Mouse (Mus musculus) CD4-positive, CD25-positive, alpha-beta regulatory T cell, adult 4 months (primary cell): ENCODE measurements at regions not wholly inside any gene's neighbourhood (a gene's known extent, or its start where the extent isn't known, plus 50 kb on each side); places are given as distances from the start of the nearest gene placed in this dataset.

Experiments used
- ATAC-seq: one replicate; pipeline ENCODE4 v1.8.0; 2017

- ATAC-seq = no peak
Measured at GRCm38 (mm10) chr15:62074735-62075134, 1151.9 kb upstream of the A1bg start.

GRCm38 (mm10) chr15:62073595-62073994 lies 1150.8 kb upstream of the A1bg start:
- ATAC-seq = no peak

- ATAC-seq = no peak
Measured at GRCm38 (mm10) chr15:62071311-62071710, 1148.5 kb upstream of the A1bg start.

GRCm38 (mm10) chr15:62068422-62069160 lies 1145.8 kb upstream of the A1bg start:
- no peak for ATAC-seq

- ATAC-seq = no peak
Measured at GRCm38 (mm10) chr15:62064399-62064798, 1141.6 kb upstream of the A1bg start.

- no peak for ATAC-seq
Measured at GRCm38 (mm10) chr15:62057449-62057848, 1134.6 kb upstream of the A1bg start.

- ATAC-seq = no peak
Measured at GRCm38 (mm10) chr15:62056889-62057288, 1134.1 kb upstream of the A1bg start.

GRCm38 (mm10) chr15:62056401-62056800 lies 1133.6 kb upstream of the A1bg start:
- ATAC-seq = no peak

GRCm38 (mm10) chr15:62055011-62055410 lies 1132.2 kb upstream of the A1bg start:
- no peak for ATAC-seq

GRCm38 (mm10) chr15:62053420-62054239 lies 1130.8 kb upstream of the A1bg start:
- ATAC-seq = no peak

- ATAC-seq = no peak
Measured at GRCm38 (mm10) chr15:62049416-62049815, 1126.6 kb upstream of the A1bg start.

- no peak for ATAC-seq
Measured at GRCm38 (mm10) chr15:62048981-62049380, 1126.2 kb upstream of the A1bg start.

- no peak for ATAC-seq
Measured at GRCm38 (mm10) chr15:62046276-62046675, 1123.5 kb upstream of the A1bg start.

- ATAC-seq = no peak
Measured at GRCm38 (mm10) chr15:62044654-62045335, 1122.0 kb upstream of the A1bg start.

GRCm38 (mm10) chr15:62043617-62044392 lies 1121.0 kb upstream of the A1bg start:
- peak; percentile 64 for ATAC-seq

GRCm38 (mm10) chr15:62042924-62043504 lies 1120.2 kb upstream of the A1bg start:
- ATAC-seq = no peak
